ENCODE assay signal across 8 mouse cellular contexts in genomic region chr7:16848579-16848978, GRCm38 (mm10). TPM values are rescaled to one million over a fixed set of nuclear protein-coding genes. Genes with fewer than 3 reads are reported as not detected.
DNase-seq lines count a peak whose midpoint lies in the region; ATAC-seq and TF ChIP-seq lines count a peak whose summit lies in the region.

No protein-coding gene starts in this region.

- H3K27me3 ChIP-seq in megakaryocyte, embryonic 14.5 days (replicated peaks) = no peaks in the 10 kb centered on the region
- no peaks in the 10 kb centered on the region for H3K27me3 ChIP-seq in lung, postnatal 0 days (replicated peaks; ENCODE audit: insufficient read depth, low read length)
- H3K27me3 ChIP-seq in stomach, postnatal 0 days (ENCODE audit: control insufficient read depth, insufficient read depth, low read length) = no peaks in the 10 kb centered on the region

- no peak for ATAC-seq in megakaryocyte, adult 5-6 weeks (ENCODE audit: poor library complexity, severe bottlenecking)
- no peak for ATAC-seq in lung, postnatal 0 days
- no peak for ATAC-seq in stomach, postnatal 0 days (ENCODE audit: low FRiP score, low TSS enrichment)
- no peak for ATAC-seq in megakaryocyte-erythroid progenitor cell, adult 5-6 weeks (replicated peaks; ENCODE audit: low FRiP score, low TSS enrichment, poor library complexity, severe bottlenecking)

- no peak overlapping the region for H3K4me2 ChIP-seq in lung, postnatal 0 days (replicated peaks; ENCODE audit: low read depth, low read length)
- no peak overlapping the region for H3K4me2 ChIP-seq in stomach, postnatal 0 days (replicated peaks; ENCODE audit: low read depth)

- peak overlapping the region; percentile 62 for H3K4me3 ChIP-seq in megakaryocyte, embryonic 14.5 days (replicated peaks)
- no peak overlapping the region for H3K4me3 ChIP-seq in cortical plate, adult 2 months (ENCODE audit: insufficient read depth, low read length)
- H3K4me3 ChIP-seq in lung, postnatal 0 days (ENCODE audit: low read depth, low read length) = no peak overlapping the region
- no peak overlapping the region for H3K4me3 ChIP-seq in stomach, postnatal 0 days (ENCODE audit: low read depth, low read length)

- H3K4me1 ChIP-seq in megakaryocyte, embryonic 14.5 days = peaks cover 54% of the 10 kb centered on the region
- H3K4me1 ChIP-seq in cortical plate, adult 2 months (ENCODE audit: control insufficient read depth, insufficient read depth, low read length) = no peaks in the 10 kb centered on the region
- peaks cover 12% of the 10 kb centered on the region; the same call in 1 of the 2 replicates for H3K4me1 ChIP-seq in lung, postnatal 0 days (ENCODE audit: insufficient read depth, low read depth, low read length)
- H3K4me1 ChIP-seq in stomach, postnatal 0 days (replicated peaks; ENCODE audit: control insufficient read depth, insufficient read depth) = peaks cover 5% of the 10 kb centered on the region; the same call in 1 of the 2 replicates

- 31% methylated on average over 17 of the region's 17 CpGs for WGBS in lung, postnatal 0 days
- WGBS in stomach, postnatal 0 days = 39% methylated on average over 17 of the region's 17 CpGs

- no peak overlapping the region for H3K9ac ChIP-seq in lung, postnatal 0 days (replicated peaks; ENCODE audit: low read depth)
- no peak overlapping the region for H3K9ac ChIP-seq in stomach, postnatal 0 days (ENCODE audit: low read length)

- no peak for TF ChIP-seq POLR2A in cortical plate, adult 2 months (IDR thresholded peaks at IDR 0.05; ENCODE audit: extremely low read depth, insufficient read depth, low read length)

- TF ChIP-seq EP300 in lung, postnatal 0 days (IDR thresholded peaks at IDR 0.05) = no peak
- no peak for TF ChIP-seq EP300 in stomach, postnatal 0 days (optimal IDR thresholded peaks at IDR 0.05)

- DNase-seq in adrenal gland, postnatal 10 days = peak; percentile 68
- DNase-seq in induced T-regulatory cell, adult 2 months (ENCODE audit: low read depth) = peak; percentile 70
- DNase-seq in lung, postnatal 0 days (ENCODE audit: low spot score) = no peak
- peak; percentile 44 for DNase-seq in stomach, postnatal 0 days (ENCODE audit: low spot score)

- peak; percentile 52 for TF ChIP-seq CTCF in cortical plate, adult 2 months (IDR thresholded peaks at IDR 0.05; ENCODE audit: extremely low read depth, insufficient read depth, low read length)
- TF ChIP-seq CTCF in lung, postnatal 0 days (IDR thresholded peaks at IDR 0.05) = peak; percentile 71
- peak; percentile 73 for TF ChIP-seq CTCF in stomach, postnatal 0 days (IDR thresholded peaks at IDR 0.05; ENCODE audit: low read depth)

- H3K27ac ChIP-seq in cortical plate, adult 2 months (ENCODE audit: insufficient read depth, low read length) = no peak overlapping the region
- no peak overlapping the region for H3K27ac ChIP-seq in lung, postnatal 0 days (ENCODE audit: low read length)
- H3K27ac ChIP-seq in stomach, postnatal 0 days (replicated peaks) = no peak overlapping the region

- H3K9me3 ChIP-seq in megakaryocyte, embryonic 14.5 days = no peaks in the 10 kb centered on the region
- H3K9me3 ChIP-seq in lung, postnatal 0 days (ENCODE audit: low read length) = no peaks in the 10 kb centered on the region
- H3K9me3 ChIP-seq in stomach, postnatal 0 days (ENCODE audit: control insufficient read depth, low read length) = no peaks in the 10 kb centered on the region

- peaks cover 78% of the 10 kb centered on the region for H3K36me3 ChIP-seq in megakaryocyte, embryonic 14.5 days (replicated peaks; ENCODE audit: low read length)
- peaks cover 20% of the 10 kb centered on the region for H3K36me3 ChIP-seq in lung, postnatal 0 days (ENCODE audit: insufficient read depth, low read length)
- peaks cover 15% of the 10 kb centered on the region for H3K36me3 ChIP-seq in stomach, postnatal 0 days (ENCODE audit: control insufficient read depth, insufficient read depth, low read length)

RNA-seq across cellular contexts. Expression of gene Prkd2, which starts 5.9 kb away (rescaled TPM):
- polyA plus RNA-seq in megakaryocyte, embryonic 14.5 days (2012; ENCODE audit: insufficient read depth, low replicate concordance) = 54.4 and 70.1 TPM in 2 replicates
- 8.8 and 14.0 TPM in 2 replicates for total RNA-seq in megakaryocyte, adult 5-6 weeks (2015)
- total RNA-seq in megakaryocyte, adult 5-6 weeks (2017) = 9.4 and 10.1 TPM in 2 replicates
- total RNA-seq in adrenal gland, postnatal 10 days (2021) = 10 to 100 TPM; 22.2 to 27.2 TPM
- polyA plus RNA-seq in cortical plate, adult 2 months (2012; rRNA removed) = 6.5 and 6.8 TPM in 2 replicates
- 26.1 and 29.0 TPM in 2 replicates for polyA plus RNA-seq in lung, postnatal 0 days (2015; fragmentation: Nextera tagmentation; extraction: Ambion mirVana)
- polyA plus RNA-seq in stomach, postnatal 0 days (2015; fragmentation: Nextera tagmentation; extraction: Ambion mirVana) = 7.5 and 8.8 TPM in 2 replicates
- total RNA-seq in megakaryocyte-erythroid progenitor cell, adult 5-6 weeks (2014; fragmentation: Nextera tagmentation) = 14.2 and 19.8 TPM in 2 replicates
- 5.2 and 14.9 TPM in 2 replicates for total RNA-seq in megakaryocyte-erythroid progenitor cell, adult 5-6 weeks (2017)

RNA-seq across cellular contexts. Expression of gene Dact3, which starts 26.5 kb away (rescaled TPM):
- polyA plus RNA-seq in megakaryocyte, embryonic 14.5 days (2012; ENCODE audit: insufficient read depth, low replicate concordance) = 3.3 and 10.9 TPM in 2 replicates
- total RNA-seq in megakaryocyte, adult 5-6 weeks (2015) = 0.09 and 0.23 TPM in 2 replicates
- 0.15 and 0.16 TPM in 2 replicates for total RNA-seq in megakaryocyte, adult 5-6 weeks (2017)
- total RNA-seq in adrenal gland, postnatal 10 days (2021) = 1 to 10 TPM; 5.7 to 7.0 TPM
- 169 and 184 TPM in 2 replicates for polyA plus RNA-seq in cortical plate, adult 2 months (2012; rRNA removed)
- polyA plus RNA-seq in lung, postnatal 0 days (2015; fragmentation: Nextera tagmentation; extraction: Ambion mirVana) = 4.2 and 4.3 TPM in 2 replicates
- polyA plus RNA-seq in stomach, postnatal 0 days (2015; fragmentation: Nextera tagmentation; extraction: Ambion mirVana) = 3.5 and 5.1 TPM in 2 replicates
- 0.27 TPM in 1 of 2 replicates, not detected in the other for total RNA-seq in megakaryocyte-erythroid progenitor cell, adult 5-6 weeks (2014; fragmentation: Nextera tagmentation)
- total RNA-seq in megakaryocyte-erythroid progenitor cell, adult 5-6 weeks (2017) = 0.75 TPM in 1 of 2 replicates, not detected in the other

RNA-seq across cellular contexts. Expression of gene Fkrp, which starts 32.0 kb away (rescaled TPM):
- polyA plus RNA-seq in megakaryocyte, embryonic 14.5 days (2012; ENCODE audit: insufficient read depth, low replicate concordance) = 14.8 and 21.1 TPM in 2 replicates
- 8.1 and 12.4 TPM in 2 replicates for total RNA-seq in megakaryocyte, adult 5-6 weeks (2015)
- total RNA-seq in megakaryocyte, adult 5-6 weeks (2017) = 8.1 and 10.6 TPM in 2 replicates
- 10 to 100 TPM; 22.4 to 22.6 TPM for total RNA-seq in adrenal gland, postnatal 10 days (2021)
- polyA plus RNA-seq in cortical plate, adult 2 months (2012; rRNA removed) = 42.3 and 44.0 TPM in 2 replicates
- polyA plus RNA-seq in lung, postnatal 0 days (2015; fragmentation: Nextera tagmentation; extraction: Ambion mirVana) = 22.3 and 23.5 TPM in 2 replicates
- 14.2 and 14.5 TPM in 2 replicates for polyA plus RNA-seq in stomach, postnatal 0 days (2015; fragmentation: Nextera tagmentation; extraction: Ambion mirVana)
- total RNA-seq in megakaryocyte-erythroid progenitor cell, adult 5-6 weeks (2014; fragmentation: Nextera tagmentation) = 14.4 and 21.5 TPM in 2 replicates
- 8.9 and 15.8 TPM in 2 replicates for total RNA-seq in megakaryocyte-erythroid progenitor cell, adult 5-6 weeks (2017)

RNA-seq across cellular contexts. Expression of gene Strn4, which starts 32.9 kb away (rescaled TPM):
- polyA plus RNA-seq in megakaryocyte, embryonic 14.5 days (2012; ENCODE audit: insufficient read depth, low replicate concordance) = 83.0 and 118 TPM in 2 replicates
- 25.7 and 27.6 TPM in 2 replicates for total RNA-seq in megakaryocyte, adult 5-6 weeks (2015)
- total RNA-seq in megakaryocyte, adult 5-6 weeks (2017) = 45.9 and 50.0 TPM in 2 replicates
- 10 to 100 TPM; 63.8 to 72.8 TPM for total RNA-seq in adrenal gland, postnatal 10 days (2021)
- polyA plus RNA-seq in cortical plate, adult 2 months (2012; rRNA removed) = 291 and 307 TPM in 2 replicates
- polyA plus RNA-seq in lung, postnatal 0 days (2015; fragmentation: Nextera tagmentation; extraction: Ambion mirVana) = 57.7 and 60.7 TPM in 2 replicates
- polyA plus RNA-seq in stomach, postnatal 0 days (2015; fragmentation: Nextera tagmentation; extraction: Ambion mirVana) = 45.1 and 45.2 TPM in 2 replicates
- 62.0 and 66.6 TPM in 2 replicates for total RNA-seq in megakaryocyte-erythroid progenitor cell, adult 5-6 weeks (2014; fragmentation: Nextera tagmentation)
- 63.9 and 71.1 TPM in 2 replicates for total RNA-seq in megakaryocyte-erythroid progenitor cell, adult 5-6 weeks (2017)

RNA-seq across cellular contexts. Expression of gene Gng8, which starts 43.0 kb away (rescaled TPM):
- not detected in 2 replicates for polyA plus RNA-seq in megakaryocyte, embryonic 14.5 days (2012; ENCODE audit: insufficient read depth, low replicate concordance)
- not detected in 2 replicates for total RNA-seq in megakaryocyte, adult 5-6 weeks (2015)
- total RNA-seq in megakaryocyte, adult 5-6 weeks (2017) = 0.48 TPM in 1 of 2 replicates, not detected in the other
- 1 to 10 TPM in 1 of 2 experiments, under 1 TPM in 1; 0.84 to 2.0 TPM for total RNA-seq in adrenal gland, postnatal 10 days (2021)
- polyA plus RNA-seq in cortical plate, adult 2 months (2012; rRNA removed) = 8.3 and 10.9 TPM in 2 replicates
- polyA plus RNA-seq in lung, postnatal 0 days (2015; fragmentation: Nextera tagmentation; extraction: Ambion mirVana) = 5.2 and 6.6 TPM in 2 replicates
- 7.3 and 7.4 TPM in 2 replicates for polyA plus RNA-seq in stomach, postnatal 0 days (2015; fragmentation: Nextera tagmentation; extraction: Ambion mirVana)
- total RNA-seq in megakaryocyte-erythroid progenitor cell, adult 5-6 weeks (2014; fragmentation: Nextera tagmentation) = not detected in 2 replicates
- 2.6 TPM in 1 of 2 replicates, not detected in the other for total RNA-seq in megakaryocyte-erythroid progenitor cell, adult 5-6 weeks (2017)

Comparison
In these comparisons a context has a peak if more than half of its experiments do, and no peak if none do; other contexts are left out.
1. RNA of gene Dact3, which starts 26.5 kb away (polyA plus RNA-seq): 169 to 184 TPM in cortical plate, adult 2 months; 4.2 to 4.3 TPM in lung, postnatal 0 days, 3.5 to 5.1 TPM in stomach, postnatal 0 days and 3.3 to 10.9 TPM in megakaryocyte, embryonic 14.5 days; every median in the first group is over 10 times any median in the second.
2. Peak in every context shown above with its lines, with median percentiles within 50 percentile points of each other: CTCF ChIP-seq.